Mouse (Mus musculus): ENCODE data around the gene Zdhhc6. TPM values are rescaled to one million over a fixed set of nuclear protein-coding genes. Genes with fewer than 3 reads are reported as not detected.

Zdhhc6 gene
- polyA plus RNA-seq (2012; rRNA removed) = 7.0 TPM in 2 replicates

GRCm38 (mm10) chr19:55315452-55316108 lies at the start of gene Zdhhc6:
Zdhhc6 (minus strand) TSS chr19:55316032.

GRCm38 (mm10) chr19:55316109-55316714 lies 380 bp upstream of the Zdhhc6 start, which contains the start of gene Vti1a:
Vti1a (plus strand) TSS chr19:55316295.

GRCm38 (mm10) chr19:55251383-55252124 lies 64.3 kb downstream of the Zdhhc6 start, which contains the start of gene Acsl5:
Acsl5 (plus strand) TSS chr19:55251938.

GRCm38 (mm10) chr19:55241186-55241645 lies 74.6 kb downstream of the Zdhhc6 start, which contains the start of gene Gucy2g:
Gucy2g (minus strand) TSS chr19:55241236.

Other genes with a start within 250 kb of the Zdhhc6 start
- gene Gpam, start 188.8 kb downstream of the Zdhhc6 start, polyA plus RNA-seq (2012; rRNA removed) = 13.4 and 14.7 TPM in 2 replicates
- gene Tectb, start 135.3 kb downstream of the Zdhhc6 start, polyA plus RNA-seq (2012; rRNA removed) = 0.08 TPM in 1 of 2 replicates, not detected in the other
- gene Gucy2g, start 74.8 kb downstream of the Zdhhc6 start, polyA plus RNA-seq (2012; rRNA removed) = 0.13 and 0.15 TPM in 2 replicates
- gene Acsl5, start 64.1 kb downstream of the Zdhhc6 start, polyA plus RNA-seq (2012; rRNA removed) = 9.3 and 9.7 TPM in 2 replicates
- gene Vti1a, start 263 bp upstream of the Zdhhc6 start, polyA plus RNA-seq (2012; rRNA removed) = 8.7 and 9.2 TPM in 2 replicates